Mouse (Mus musculus) left cerebral cortex, postnatal 4 days (tissue): Measurements from ENCODE around the gene Fam83e. TPM values are rescaled to one million over a fixed set of nuclear protein-coding genes. Genes with fewer than 3 reads are reported as not detected.
A peak's percentile ranks its signal among the peaks of the same experiment; 100 is the strongest.

Experiments
- DNase-seq: peaks from one replicate; pipeline ENCODE4 v3.0.0-alpha.2; 2022
- intact Hi-C: fragments of 180-260 bp; cut with DNase I; formaldehyde crosslinking; loops from one replicate; pipeline ENCODE4 v1.15.1; 2025
- total RNA-seq, 2 experiments: library from RNA; stranded (reverse); gene quantifications; 2 replicates each; pipeline ENCODE4 v1.2.3; 2021

Fam83e gene
- total RNA-seq, 2 experiments from 2014 or later: 0.62 to 1.1 TPM

DNA sequence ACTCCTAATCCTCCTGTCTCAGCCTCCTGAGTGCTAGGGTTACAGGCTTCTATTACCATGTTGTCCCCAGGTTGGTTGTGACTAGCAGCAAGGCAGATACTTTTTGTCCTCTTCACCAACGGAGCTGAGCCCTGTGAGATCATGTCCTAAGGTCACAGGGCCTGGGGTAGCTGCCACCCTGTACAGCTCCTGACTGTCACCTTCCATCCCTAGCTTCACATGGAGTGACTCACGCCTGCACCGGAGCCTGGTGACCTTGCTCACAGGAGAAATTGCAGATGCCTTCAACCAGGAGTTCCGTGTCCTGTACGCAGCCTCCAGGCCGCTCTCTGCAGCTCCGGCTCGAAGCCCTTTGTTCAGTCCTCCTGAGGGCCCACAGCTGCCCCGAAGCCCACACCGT, 5.4 kb downstream of the Fam83e start:
- DNase-seq: no peak
- intact Hi-C loops: no loop called here

DNA sequence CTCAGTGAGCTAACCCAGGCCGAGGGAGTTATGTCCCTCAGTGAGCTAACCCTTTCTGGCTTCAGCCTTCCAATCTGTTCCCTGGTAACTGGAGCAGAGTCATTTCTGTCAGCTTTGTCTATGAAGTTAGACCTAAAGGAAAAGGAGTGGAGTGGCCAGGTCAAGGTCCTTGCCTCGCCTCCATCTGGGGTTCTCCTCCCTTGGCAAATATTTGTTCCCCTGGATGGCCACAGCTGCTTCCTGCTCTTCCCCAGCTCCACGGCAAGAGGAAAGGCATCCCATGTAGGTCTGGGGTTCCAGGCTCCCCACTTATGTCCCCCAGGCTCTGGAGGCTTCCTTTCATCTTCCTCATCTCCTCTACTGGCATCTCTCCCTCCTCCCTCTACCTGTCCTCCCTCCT, 6.6 kb downstream of the Fam83e start:
- no peak for DNase-seq

DNA sequence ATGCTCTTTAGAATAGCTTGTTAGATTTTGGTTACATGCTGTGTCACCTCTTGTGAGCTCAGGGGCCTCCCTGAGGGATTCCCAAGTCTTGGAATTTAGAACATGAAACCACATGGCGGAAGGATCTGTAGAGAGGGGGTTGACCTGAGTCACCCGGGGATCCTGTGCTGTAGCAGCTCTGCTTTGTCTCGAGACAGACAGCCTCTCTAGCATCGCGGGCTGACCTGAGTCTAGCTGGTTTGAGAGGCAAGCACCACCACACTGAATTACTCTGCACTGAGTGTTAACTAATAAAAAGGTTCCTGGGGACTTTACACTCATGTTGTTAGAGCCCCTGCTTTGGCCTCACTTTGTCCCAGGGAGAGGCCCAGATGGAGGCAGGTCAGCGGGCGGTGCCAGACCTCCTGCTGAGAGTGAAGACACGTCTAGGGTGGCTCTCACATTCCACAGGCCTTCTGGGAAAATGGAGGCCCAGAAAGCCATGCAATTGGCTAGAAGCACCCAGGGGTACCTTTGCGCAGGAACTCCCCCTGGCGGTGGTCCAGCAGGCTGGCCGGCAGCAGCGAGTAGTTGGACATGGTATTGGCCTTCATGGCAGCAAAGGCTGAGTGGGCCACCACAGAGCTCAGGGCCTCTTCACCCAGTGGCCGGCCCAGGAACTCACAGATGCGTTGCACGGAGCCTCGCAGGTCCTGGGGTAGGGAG, 9.9 kb downstream of the Fam83e start:
- DNase-seq: peak; percentile 60
- intact Hi-C loops: no loop called here

More for the DNA sequence above, 6.6 kb downstream of the Fam83e start:
- intact Hi-C loops: no loop called here

DNA sequence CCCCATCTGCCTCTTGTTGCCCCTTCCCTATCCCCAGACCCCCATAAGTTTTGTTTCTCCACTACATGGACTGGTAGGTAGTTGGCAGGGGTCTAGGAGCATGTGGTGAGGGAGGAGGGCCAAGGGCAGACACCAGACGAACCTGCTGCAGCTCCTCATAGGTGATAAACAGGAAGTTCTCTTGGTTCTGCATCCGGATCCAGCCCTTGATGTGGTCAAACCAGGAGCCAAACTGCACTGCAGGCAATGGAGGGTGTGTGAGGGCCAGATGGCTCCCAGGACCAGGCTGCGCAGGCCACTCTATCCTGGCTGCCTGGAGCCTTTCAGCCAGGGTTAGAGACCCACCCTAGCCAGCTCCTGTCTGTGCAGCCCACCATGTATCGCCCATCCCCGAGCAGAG, 12.5 kb downstream of the Fam83e start:
- intact Hi-C loops: no loop called here
- DNase-seq: no peak

DNA sequence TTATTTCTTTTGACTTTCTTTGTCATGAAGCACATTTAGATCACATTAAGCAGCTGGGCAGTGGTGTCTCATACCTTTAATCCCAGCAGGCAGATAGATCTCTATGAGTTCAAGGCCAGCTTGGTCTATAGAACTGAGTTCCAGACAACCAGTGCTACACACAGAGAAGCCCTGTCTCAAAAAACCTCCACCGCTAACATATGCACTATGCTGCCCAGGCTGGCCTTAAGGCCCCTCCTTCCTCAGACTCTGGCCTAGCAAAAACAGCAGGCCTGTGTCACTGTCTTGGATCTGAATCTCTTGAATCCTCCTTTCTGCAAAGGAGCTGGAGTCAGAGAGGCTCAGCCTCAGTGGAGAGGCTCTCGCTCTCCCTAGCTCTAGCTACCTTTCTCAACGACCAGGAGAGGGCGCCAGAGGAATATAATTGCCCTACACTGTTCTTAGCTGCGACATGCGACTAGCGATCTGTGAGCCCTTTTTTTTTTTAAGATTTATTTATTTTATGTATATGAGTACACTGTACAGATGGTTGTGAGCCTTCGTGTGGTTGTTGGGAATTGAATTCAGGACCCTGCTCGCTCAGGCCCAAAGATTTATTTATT, 18.3 kb downstream of the Fam83e start:
- peak; percentile 90 for DNase-seq
- intact Hi-C loops: loop anchor here (2.0 kb wide), 1 partner anchor 62 kb away; no protein-coding TSS in a partner anchor

DNA sequence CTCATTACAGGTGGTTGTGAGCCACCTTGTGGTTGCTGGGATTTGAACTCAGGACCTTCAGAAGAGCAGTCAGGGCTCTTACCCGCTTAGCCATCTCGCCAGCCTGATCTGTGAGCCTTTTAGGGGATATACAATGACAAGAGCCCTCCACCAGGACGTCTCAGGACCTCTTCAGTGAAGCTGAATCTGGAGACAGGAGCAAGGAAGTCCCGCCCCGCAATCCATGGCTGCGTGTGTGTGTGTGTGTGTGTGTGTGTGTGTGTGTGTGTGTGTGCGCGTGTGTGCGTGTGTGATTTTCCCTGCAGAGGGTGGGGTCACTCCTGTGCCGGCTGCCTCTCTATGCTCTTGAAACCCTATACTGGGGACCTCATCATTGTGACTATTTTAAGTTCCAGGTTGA, 18.8 kb downstream of the Fam83e start:
- DNase-seq: no peak
- intact Hi-C loops: loop anchor here (2.0 to 10.0 kb wide), 3 partner anchors 61 to 265 kb away; no protein-coding TSS in a partner anchor

DNA sequence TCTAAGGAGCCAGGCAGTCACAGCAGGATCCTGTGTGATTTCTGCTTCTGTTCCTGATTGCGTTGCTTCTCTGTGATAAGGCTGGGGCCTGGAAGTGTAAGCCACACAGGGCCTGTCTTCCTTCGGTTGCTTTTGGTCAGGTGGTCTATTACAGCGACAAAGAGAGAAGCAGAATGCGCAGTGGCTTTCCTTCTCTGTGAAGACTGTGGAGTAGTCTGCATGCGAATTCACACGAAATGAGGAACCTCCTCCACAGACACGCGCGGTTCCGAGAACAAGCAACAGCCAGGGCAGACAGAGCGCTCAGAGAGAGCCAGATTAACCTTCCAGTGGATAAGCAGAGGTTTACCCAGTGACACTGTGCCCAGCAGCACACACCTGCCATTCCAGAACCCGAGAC, 20.3 kb downstream of the Fam83e start:
- intact Hi-C loops: loop anchor here (10.0 kb wide), 2 partner anchors 193 to 263 kb away; no protein-coding TSS in a partner anchor

DNA sequence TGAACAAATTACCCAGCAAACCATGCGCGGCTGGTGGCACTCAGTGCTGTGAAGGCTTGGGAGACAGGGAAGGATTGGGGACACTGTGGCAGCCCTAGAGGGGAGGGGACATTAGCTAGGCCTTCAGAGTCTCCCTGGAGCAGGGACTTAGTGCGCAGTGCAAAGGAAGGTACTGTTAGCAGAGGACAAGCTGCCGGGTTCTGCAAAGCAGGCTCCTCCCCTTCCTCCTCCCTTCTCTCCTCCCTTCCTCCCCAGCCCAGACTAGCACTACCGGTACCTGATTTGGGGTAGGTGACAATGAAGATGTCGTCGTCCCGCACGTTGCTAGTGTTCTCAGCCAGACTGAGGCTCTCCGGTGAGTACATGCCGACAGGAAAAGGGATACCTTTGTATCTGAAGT, 20.8 kb downstream of the Fam83e start:
- no peak for DNase-seq
- intact Hi-C loops: loop anchor here (10.0 kb wide), 2 partner anchors 193 to 263 kb away; no protein-coding TSS in a partner anchor

More for the DNA sequence above, 20.3 kb downstream of the Fam83e start:
- no peak for DNase-seq

DNA sequence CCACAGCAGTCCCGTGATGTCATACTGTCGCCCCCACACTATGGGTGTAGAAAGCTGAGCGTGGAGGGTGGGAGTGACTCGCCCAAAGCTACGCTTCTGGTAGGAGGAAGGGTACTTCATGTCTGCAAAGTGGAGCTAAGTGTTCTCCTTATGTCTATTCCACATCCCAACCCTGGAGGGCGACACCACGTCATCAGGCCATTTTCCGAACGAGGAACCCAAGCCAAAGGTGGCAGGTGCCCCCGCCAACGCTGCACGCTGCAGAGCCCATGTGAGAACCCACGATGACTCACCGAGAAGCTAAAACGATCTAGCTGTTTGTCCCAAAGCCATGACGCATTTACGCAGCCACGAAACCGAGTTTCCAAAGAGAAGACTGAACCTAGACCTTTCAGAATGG, 21.3 kb downstream of the Fam83e start:
- DNase-seq: no peak
- intact Hi-C loops: loop anchor here (10.0 kb wide), 2 partner anchors 192 to 262 kb away; no protein-coding TSS in a partner anchor

DNA sequence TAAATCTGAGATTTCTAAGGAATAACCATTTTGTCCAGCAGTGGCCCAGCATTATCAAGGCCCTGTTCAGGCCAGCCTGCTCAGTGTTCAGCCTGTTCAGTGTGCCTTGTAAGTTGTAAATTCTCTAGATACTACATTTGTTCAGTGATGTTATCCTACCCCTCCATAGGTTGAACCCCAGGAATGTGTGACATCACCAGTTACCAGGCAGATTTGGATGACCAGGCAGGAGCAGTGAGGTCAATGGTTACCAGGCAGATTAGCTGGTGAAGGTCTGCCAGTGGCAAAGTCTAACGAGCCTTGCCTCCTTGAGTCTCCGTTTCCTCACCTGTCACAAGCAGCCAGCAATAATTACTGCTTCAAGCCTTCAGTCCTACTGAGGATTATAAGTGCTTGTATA, 23.4 kb downstream of the Fam83e start:
- DNase-seq: peak; percentile 79
- intact Hi-C loops: loop anchor here (10.0 kb wide), 2 partner anchors 190 to 260 kb away; no protein-coding TSS in a partner anchor

DNA sequence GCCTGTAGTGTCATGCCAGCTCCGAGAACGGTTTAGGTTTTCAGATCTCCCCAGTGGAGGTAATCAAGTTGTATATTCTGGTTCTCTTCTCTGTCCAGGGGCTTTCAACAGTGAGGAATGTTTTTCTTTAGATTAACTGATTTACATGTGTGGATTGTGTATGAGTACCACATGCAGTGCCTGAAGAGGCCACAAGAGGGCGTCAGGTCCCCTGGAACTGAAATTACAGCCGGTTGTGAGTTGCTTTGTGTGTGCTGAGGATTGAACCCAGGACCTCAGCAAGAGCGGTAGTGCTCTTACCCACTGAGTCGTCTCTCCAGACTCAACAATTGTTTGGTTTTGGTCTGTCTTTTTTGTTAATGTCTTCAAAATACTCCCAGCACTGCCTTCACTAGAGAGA, 25.5 kb downstream of the Fam83e start:
- no peak for DNase-seq
- intact Hi-C loops: loop anchor here (10.0 kb wide), 2 partner anchors 188 to 258 kb away; no protein-coding TSS in a partner anchor

DNA sequence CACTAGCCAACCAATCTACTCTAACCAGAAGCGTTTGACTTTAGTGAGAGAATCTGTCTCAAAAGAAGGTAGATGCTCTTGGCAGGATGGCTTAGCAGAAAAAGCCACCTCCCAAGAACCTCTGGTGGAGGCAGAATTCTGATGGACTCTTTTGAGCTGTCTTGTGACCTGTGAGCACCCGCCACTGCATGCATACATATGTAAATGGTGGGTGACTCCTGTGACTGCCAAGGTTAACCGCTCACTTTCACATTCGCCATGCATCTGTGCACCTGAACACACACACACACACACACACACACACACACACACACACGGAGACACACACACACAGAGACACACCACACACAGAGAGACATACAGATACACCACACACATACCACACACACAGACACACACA, 26.4 kb downstream of the Fam83e start:
- intact Hi-C loops: loop anchor here (10.0 kb wide), 2 partner anchors 187 to 257 kb away; no protein-coding TSS in a partner anchor

DNA sequence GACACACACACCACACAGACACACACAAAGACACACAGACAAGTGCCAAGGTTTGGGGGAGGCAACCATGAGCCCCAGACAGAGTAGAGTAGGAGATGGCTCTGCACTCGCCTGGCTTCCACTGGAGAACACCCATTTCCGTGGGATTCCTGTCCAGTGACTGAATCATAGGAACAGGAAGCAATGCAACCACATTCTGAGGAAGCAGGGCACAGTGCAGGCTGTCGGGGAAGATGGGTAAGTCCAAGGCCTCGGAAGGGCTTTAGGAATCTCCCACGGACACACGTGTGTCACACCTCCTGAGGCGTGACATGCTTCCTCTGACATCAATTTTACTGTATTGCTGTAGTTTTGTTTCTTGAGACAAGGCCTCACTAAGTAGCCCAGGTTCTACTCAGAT, 27.1 kb downstream of the Fam83e start:
- intact Hi-C loops: loop anchor here (10.0 kb wide), 2 partner anchors 187 to 257 kb away; no protein-coding TSS in a partner anchor
- no peak for DNase-seq

More for the DNA sequence above, 26.4 kb downstream of the Fam83e start:
- DNase-seq: no peak

DNA sequence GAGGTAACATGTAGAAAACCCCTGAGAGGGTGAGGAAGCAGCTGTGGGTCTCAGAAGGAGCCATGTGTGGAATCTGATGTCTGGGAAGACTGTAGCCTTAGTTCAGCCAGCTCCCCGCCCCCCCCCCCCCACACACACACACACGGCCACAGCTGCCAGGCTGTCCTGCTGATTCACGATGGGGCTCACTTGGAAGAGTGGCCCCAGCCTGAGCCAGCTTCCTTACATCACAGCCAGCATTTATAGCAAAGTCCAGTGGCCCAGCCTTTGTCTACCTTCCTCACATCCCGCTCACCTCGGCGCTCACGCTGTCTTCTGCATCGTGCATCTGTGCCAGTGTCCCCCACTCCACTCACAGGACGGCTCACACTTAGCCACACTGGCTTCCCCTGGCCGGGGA, 28.4 kb downstream of the Fam83e start:
- DNase-seq: no peak
- intact Hi-C loops: loop anchor here (10.0 kb wide), 2 partner anchors 185 to 255 kb away; no protein-coding TSS in a partner anchor

DNA sequence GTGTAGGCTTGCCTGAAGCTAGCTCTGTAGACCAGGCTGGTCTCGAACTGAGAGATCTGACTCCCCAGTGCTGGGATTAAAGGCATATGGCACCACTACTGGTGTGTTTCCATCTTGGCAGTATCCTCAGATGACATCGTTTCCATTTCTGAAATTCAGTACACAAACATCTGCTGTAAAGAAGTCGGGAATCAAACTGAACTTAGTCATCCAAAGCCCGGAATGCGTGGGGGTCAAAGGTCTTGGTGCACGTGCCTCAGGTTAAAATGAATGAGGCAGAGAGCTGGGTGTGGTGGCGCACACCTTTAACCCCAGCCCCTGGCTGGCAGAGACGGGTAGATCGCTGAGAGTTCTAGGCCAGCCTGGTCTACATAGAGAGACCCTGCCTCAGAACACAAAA, 29.1 kb downstream of the Fam83e start:
- intact Hi-C loops: no loop called here
- DNase-seq: no peak

DNA sequence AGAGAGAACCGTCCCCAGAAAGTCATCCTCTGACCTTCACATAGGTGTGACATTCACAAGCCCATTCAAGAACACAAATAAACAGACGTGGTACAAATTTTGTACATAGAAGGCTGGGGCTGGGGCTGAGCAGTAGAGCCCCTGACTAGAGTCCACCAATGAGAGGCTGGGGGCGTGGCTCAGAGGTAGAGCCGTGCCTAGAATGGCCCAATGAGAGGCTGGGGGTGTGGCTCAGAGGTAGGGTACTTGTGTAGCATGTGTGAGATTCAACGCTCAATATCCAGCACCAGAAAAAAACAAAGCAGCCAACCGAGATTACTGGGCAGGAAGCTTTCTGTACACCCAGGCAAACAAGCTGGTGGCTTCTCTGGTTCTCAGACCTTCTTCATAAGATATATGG, 34.7 kb downstream of the Fam83e start:
- intact Hi-C loops: no loop called here
- DNase-seq: no peak

DNA sequence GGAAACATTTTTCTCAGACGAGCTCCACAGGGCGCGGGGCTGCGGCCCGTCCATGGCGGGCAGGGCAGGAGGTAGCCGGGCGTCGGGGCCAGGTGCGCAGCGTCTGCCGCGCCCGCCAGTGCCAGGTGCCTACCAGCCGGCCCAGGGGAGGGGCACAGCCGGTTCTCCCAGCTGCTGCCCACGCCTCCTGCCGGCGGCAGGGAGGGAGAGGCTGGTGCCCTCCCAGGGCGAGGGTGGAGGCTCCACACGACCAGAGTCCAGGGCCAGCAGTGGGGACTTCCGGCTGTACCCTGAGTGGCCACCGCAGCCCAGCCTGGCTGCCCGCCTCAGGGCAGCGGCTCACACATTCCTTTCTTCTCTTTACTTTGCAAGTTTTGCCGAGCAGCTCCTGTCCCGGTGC, 38.4 kb downstream of the Fam83e start:
- intact Hi-C loops: no loop called here
- peak; percentile 33 for DNase-seq

DNA sequence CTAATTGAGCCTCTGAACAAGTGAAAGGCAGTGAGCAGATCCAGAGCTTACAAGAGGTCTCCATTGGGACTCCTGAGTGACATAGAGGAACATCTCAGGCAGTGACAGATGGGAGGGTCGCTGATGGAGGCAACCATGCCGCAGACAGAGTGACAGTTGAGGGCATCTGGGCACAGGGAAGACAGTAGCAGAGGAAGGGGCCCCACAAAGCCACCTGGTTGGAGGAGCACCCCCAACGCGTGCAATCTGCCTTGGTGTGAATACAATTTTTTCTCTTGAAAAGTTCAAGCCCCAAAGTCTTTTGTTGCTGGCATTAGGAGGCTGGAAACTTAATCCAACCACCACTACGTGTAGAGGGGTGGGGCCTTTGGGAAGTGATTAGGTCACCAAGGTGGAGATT, 39.1 kb downstream of the Fam83e start:
- intact Hi-C loops: no loop called here

DNA sequence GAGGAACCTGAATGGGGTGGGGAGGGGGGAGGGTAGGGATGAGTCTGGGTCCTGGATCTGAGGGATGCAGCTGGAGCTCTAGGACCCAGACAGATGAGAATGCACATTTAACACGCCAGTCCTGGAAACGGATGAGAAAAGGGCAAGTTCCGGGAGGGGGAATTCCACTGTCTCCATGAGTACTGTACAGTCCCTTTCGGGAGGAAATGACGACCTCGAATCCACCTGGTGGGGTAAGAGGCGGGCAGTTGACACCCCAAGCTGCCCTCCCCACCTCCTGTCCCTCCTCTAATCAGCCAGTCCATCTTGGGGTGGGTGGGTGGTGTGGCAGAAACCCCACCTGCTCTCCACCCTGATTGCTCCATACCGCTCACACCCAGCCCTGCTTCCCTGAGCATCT, 45.0 kb downstream of the Fam83e start:
- intact Hi-C loops: no loop called here
- DNase-seq: no peak

More for the DNA sequence above, 39.1 kb downstream of the Fam83e start:
- no peak for DNase-seq

DNA sequence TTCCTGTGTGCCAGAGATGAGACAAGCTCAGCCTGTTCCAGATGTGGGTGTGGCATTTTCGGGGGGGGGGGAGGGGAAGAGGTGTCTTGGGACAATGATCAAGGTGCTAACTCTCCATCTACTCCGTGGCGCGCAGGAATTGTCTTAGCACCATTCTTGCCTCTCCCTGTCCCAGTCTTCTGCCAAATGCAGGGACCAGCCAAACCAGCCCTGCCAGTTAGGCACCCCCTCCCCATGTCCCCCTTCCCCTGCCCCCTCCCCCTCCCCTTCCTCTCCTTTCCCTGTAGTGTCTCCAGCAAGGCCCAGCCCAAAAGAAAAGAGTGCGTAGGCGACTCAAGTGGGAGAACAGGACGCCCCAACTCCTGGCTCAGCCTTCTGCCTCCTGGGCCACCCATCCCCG, 45.8 kb downstream of the Fam83e start:
- intact Hi-C loops: no loop called here
- no peak for DNase-seq

DNA sequence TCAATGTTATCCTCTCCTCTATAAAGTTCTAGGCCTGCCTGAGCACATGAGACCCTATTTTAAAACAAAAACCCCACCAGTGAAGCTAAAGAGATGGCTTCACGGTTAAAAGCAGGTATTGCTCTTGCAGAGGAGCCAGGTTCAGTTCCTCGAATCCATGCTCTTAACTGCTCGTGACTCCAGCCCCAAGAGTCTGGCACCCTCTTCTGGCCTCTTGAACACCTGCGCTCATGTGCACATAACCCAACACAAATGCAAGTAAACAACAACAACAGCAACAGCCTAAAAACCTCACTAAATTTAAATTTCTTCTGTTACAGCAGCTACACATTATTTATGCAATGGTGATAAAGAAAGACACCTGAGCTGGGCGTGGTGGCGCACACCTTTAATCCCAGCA, 46.5 kb downstream of the Fam83e start:
- no peak for DNase-seq
- intact Hi-C loops: no loop called here
